Mouse (Mus musculus): Measurements from ENCODE around the gene Rgl3. TPM values are rescaled to one million over a fixed set of nuclear protein-coding genes. Genes with fewer than 3 reads are reported as not detected.

Gene Rgl3
- polyA plus RNA-seq, 1 experiment from 2014 or later, result 0.46 TPM

Other genes with a start within 250 kb of the Rgl3 start
- gene Spc24, start 229.1 kb downstream of the Rgl3 start, polyA plus RNA-seq (2015; fragmentation: Nextera tagmentation; extraction: Ambion mirVana), result 86.3 and 91.5 TPM in 2 replicates
- gene Kank2, start 190.7 kb downstream of the Rgl3 start, polyA plus RNA-seq (2015; fragmentation: Nextera tagmentation; extraction: Ambion mirVana), result 2.6 and 3.4 TPM in 2 replicates
- 15.5 and 16.1 TPM in 2 replicates for gene Angptl8, start 153.9 kb downstream of the Rgl3 start, polyA plus RNA-seq (2015; fragmentation: Nextera tagmentation; extraction: Ambion mirVana)
- 3.9 and 4.1 TPM in 2 replicates for gene Dock6, start 136.8 kb downstream of the Rgl3 start, polyA plus RNA-seq (2015; fragmentation: Nextera tagmentation; extraction: Ambion mirVana)
- gene Rab3d, start 71.3 kb downstream of the Rgl3 start, polyA plus RNA-seq (2015; fragmentation: Nextera tagmentation; extraction: Ambion mirVana), result 6.6 and 8.4 TPM in 2 replicates
- gene Ccdc159, start 62.0 kb downstream of the Rgl3 start, polyA plus RNA-seq (2015; fragmentation: Nextera tagmentation; extraction: Ambion mirVana), result 1.0 and 1.2 TPM in 2 replicates
- gene Tmem205, start 61.9 kb downstream of the Rgl3 start, polyA plus RNA-seq (2015; fragmentation: Nextera tagmentation; extraction: Ambion mirVana), result 49.5 and 57.2 TPM in 2 replicates
- 0.99 and 1.4 TPM in 2 replicates for gene Plppr2, start 52.4 kb downstream of the Rgl3 start, polyA plus RNA-seq (2015; fragmentation: Nextera tagmentation; extraction: Ambion mirVana)
- gene Swsap1, start 33.7 kb downstream of the Rgl3 start, polyA plus RNA-seq (2015; fragmentation: Nextera tagmentation; extraction: Ambion mirVana), result 2.1 and 2.6 TPM in 2 replicates
- 143 and 144 TPM in 2 replicates for gene Epor, start 25.9 kb downstream of the Rgl3 start, polyA plus RNA-seq (2015; fragmentation: Nextera tagmentation; extraction: Ambion mirVana)
- gene Ccdc151, start 13.2 kb upstream of the Rgl3 start, polyA plus RNA-seq (2015; fragmentation: Nextera tagmentation; extraction: Ambion mirVana), result 0.16 TPM in 1 of 2 replicates, not detected in the other
- 52.6 and 57.5 TPM in 2 replicates for gene Prkcsh, start 13.4 kb upstream of the Rgl3 start, polyA plus RNA-seq (2015; fragmentation: Nextera tagmentation; extraction: Ambion mirVana)
- gene Elavl3, start 62.6 kb upstream of the Rgl3 start, polyA plus RNA-seq (2015; fragmentation: Nextera tagmentation; extraction: Ambion mirVana), result 0.05 and 0.08 TPM in 2 replicates
- not detected in 2 replicates for gene Gm49318, start 81.8 kb upstream of the Rgl3 start, polyA plus RNA-seq (2015; fragmentation: Nextera tagmentation; extraction: Ambion mirVana)
- gene Zfp653, start 81.9 kb upstream of the Rgl3 start, polyA plus RNA-seq (2015; fragmentation: Nextera tagmentation; extraction: Ambion mirVana), result 3.7 and 3.9 TPM in 2 replicates
- 33.4 and 34.2 TPM in 2 replicates for gene Ecsit, start 96.0 kb upstream of the Rgl3 start, polyA plus RNA-seq (2015; fragmentation: Nextera tagmentation; extraction: Ambion mirVana)
- gene Cnn1, start 109.8 kb upstream of the Rgl3 start, polyA plus RNA-seq (2015; fragmentation: Nextera tagmentation; extraction: Ambion mirVana), result 1.9 and 3.6 TPM in 2 replicates
- 103 and 109 TPM in 2 replicates for gene Elof1, start 127.7 kb upstream of the Rgl3 start, polyA plus RNA-seq (2015; fragmentation: Nextera tagmentation; extraction: Ambion mirVana)
- gene Acp5, start 146.3 kb upstream of the Rgl3 start, polyA plus RNA-seq (2015; fragmentation: Nextera tagmentation; extraction: Ambion mirVana), result 184 and 187 TPM in 2 replicates
- gene Pigyl, start 167.4 kb upstream of the Rgl3 start, polyA plus RNA-seq (2015; fragmentation: Nextera tagmentation; extraction: Ambion mirVana), result 42.1 and 44.6 TPM in 2 replicates
- gene Zfp872, start 198.6 kb upstream of the Rgl3 start, polyA plus RNA-seq (2015; fragmentation: Nextera tagmentation; extraction: Ambion mirVana), result not detected in 2 replicates
- 6.6 and 8.7 TPM in 2 replicates for gene Zfp809, start 236.3 kb upstream of the Rgl3 start, polyA plus RNA-seq (2015; fragmentation: Nextera tagmentation; extraction: Ambion mirVana)

Measured in liver, embryonic 13.5 days (tissue).